Mouse (Mus musculus): ENCODE data around the gene Mok.
"Not testable (repeated sequence)": the region's sequence is repeated elsewhere in the genome, so short reads cannot be mapped to it uniquely, and the experiment has no call there.

Mok gene

GRCm38 (mm10) chr12:110840348-110841198 lies at the start of gene Mok:
TSS of gene Mok (minus strand) at chr12:110840939.
- peak; percentile 98 for DNase-seq (ENCODE audit: extremely low spot score, low read depth, low spot score)

- DNase-seq (ENCODE audit: extremely low spot score, low read depth, low spot score), result peak; percentile 94
Observed at GRCm38 (mm10) chr12:110889036-110890020, 48.6 kb upstream of the Mok start, which contains the start of the genes Cinp and Tecpr2. TSS of gene Cinp (minus strand) at chr12:110889145. TSS of gene Tecpr2 (plus strand) at chr12:110889264.

- no peak for DNase-seq (ENCODE audit: extremely low spot score, low read depth, low spot score)
Observed at GRCm38 (mm10) chr12:110888606-110889005, 47.9 kb upstream of the Mok start.

- DNase-seq (ENCODE audit: extremely low spot score, low read depth, low spot score), result no peak
Observed at GRCm38 (mm10) chr12:110888106-110888505, 47.4 kb upstream of the Mok start.

- no peak for DNase-seq (ENCODE audit: extremely low spot score, low read depth, low spot score)
Observed at GRCm38 (mm10) chr12:110885251-110885650, 44.5 kb upstream of the Mok start.

GRCm38 (mm10) chr12:110882291-110882690 lies 41.6 kb upstream of the Mok start:
- DNase-seq (ENCODE audit: extremely low spot score, low read depth, low spot score), result no peak

- DNase-seq (ENCODE audit: extremely low spot score, low read depth, low spot score), result no peak
Observed at GRCm38 (mm10) chr12:110875351-110875750, 34.6 kb upstream of the Mok start.

GRCm38 (mm10) chr12:110871247-110871646 lies 30.5 kb upstream of the Mok start:
- no peak for DNase-seq (ENCODE audit: extremely low spot score, low read depth, low spot score)

GRCm38 (mm10) chr12:110870107-110870506 lies 29.4 kb upstream of the Mok start:
- DNase-seq (ENCODE audit: extremely low spot score, low read depth, low spot score), result no peak

GRCm38 (mm10) chr12:110865989-110866388 lies 25.2 kb upstream of the Mok start:
- DNase-seq (ENCODE audit: extremely low spot score, low read depth, low spot score), result no peak

GRCm38 (mm10) chr12:110865571-110865970 lies 24.8 kb upstream of the Mok start:
- no peak for DNase-seq (ENCODE audit: extremely low spot score, low read depth, low spot score)

GRCm38 (mm10) chr12:110864008-110864407 lies 23.3 kb upstream of the Mok start:
- no peak for DNase-seq (ENCODE audit: extremely low spot score, low read depth, low spot score)

GRCm38 (mm10) chr12:110861256-110861655 lies 20.5 kb upstream of the Mok start:
- DNase-seq (ENCODE audit: extremely low spot score, low read depth, low spot score), result no peak

GRCm38 (mm10) chr12:110860293-110860692 lies 19.6 kb upstream of the Mok start:
- DNase-seq (ENCODE audit: extremely low spot score, low read depth, low spot score), result no peak

- not testable (repeated sequence) for DNase-seq (ENCODE audit: extremely low spot score, low read depth, low spot score)
Observed at GRCm38 (mm10) chr12:110858681-110859080, 17.9 kb upstream of the Mok start.

GRCm38 (mm10) chr12:110857196-110857595 lies 16.5 kb upstream of the Mok start:
- DNase-seq (ENCODE audit: extremely low spot score, low read depth, low spot score), result no peak

- DNase-seq (ENCODE audit: extremely low spot score, low read depth, low spot score), result no peak
Observed at GRCm38 (mm10) chr12:110854786-110855737, 14.3 kb upstream of the Mok start.

GRCm38 (mm10) chr12:110851923-110852322 lies 11.2 kb upstream of the Mok start:
- DNase-seq (ENCODE audit: extremely low spot score, low read depth, low spot score), result no peak

- DNase-seq (ENCODE audit: extremely low spot score, low read depth, low spot score), result no peak
Observed at GRCm38 (mm10) chr12:110851414-110851813, 10.7 kb upstream of the Mok start.

- no peak for DNase-seq (ENCODE audit: extremely low spot score, low read depth, low spot score)
Observed at GRCm38 (mm10) chr12:110850929-110851256, 10.2 kb upstream of the Mok start.
